Mouse (Mus musculus) midbrain, postnatal 0 days (tissue): ENCODE data around the gene Lypd6b. TPM values are rescaled to one million over a fixed set of nuclear protein-coding genes. Genes with fewer than 3 reads are reported as not detected.
A peak's percentile ranks its signal among the peaks of the same experiment; 100 is the strongest.

Source experiments
- ATAC-seq: fragments of 200-750 bp; cut with Nextera tagmentation; 2 replicates; pipeline ENCODE4 v1.8.0; 2017; ENCODE audit warnings: moderate number of reproducible peaks, mild to moderate bottlenecking, moderate TSS enrichment, moderate library complexity; ENCODE audit not compliant: low FRiP score
- DNase-seq: peaks from one replicate; pipeline ENCODE4 v3.0.0-alpha.2; 2015; ENCODE audit warnings: low spot score
- H3K27ac ChIP-seq: fragments of 300-500 bp; sonication (generic); 2 replicates; pipeline ENCODE4 v1.5.1; 2014; ENCODE audit warnings: low read depth, mild to moderate bottlenecking, low read length, mixed read lengths
- H3K27me3 ChIP-seq: fragments of 300-500 bp; sonication (generic); 2 replicates; pipeline ENCODE4 v1.6.1; 2014; ENCODE audit warnings: low read length, control low read depth, mixed read lengths; ENCODE audit not compliant: insufficient read depth
- H3K36me3 ChIP-seq: fragments of 300-500 bp; sonication (generic); 2 replicates; pipeline ENCODE4 v1.6.1; 2014; ENCODE audit warnings: low read length, control low read depth, mixed read lengths; ENCODE audit not compliant: insufficient read depth
- H3K4me1 ChIP-seq: fragments of 300-500 bp; sonication (generic); 2 replicates; pipeline ENCODE4 v1.6.1; 2014; ENCODE audit warnings: mild to moderate bottlenecking, control low read depth, antibody characterized with exemption, low read length, mixed read lengths; ENCODE audit not compliant: insufficient read depth
- H3K4me2 ChIP-seq: fragments of 300-500 bp; sonication (generic); 2 replicates; pipeline ENCODE4 v1.6.1; 2014; ENCODE audit warnings: low read depth, mild to moderate bottlenecking, low read length, mixed read lengths; ENCODE audit not compliant: poor library complexity, severe bottlenecking
- H3K4me3 ChIP-seq: fragments of 300-500 bp; sonication (generic); 2 replicates; pipeline ENCODE4 v1.5.1; 2014; ENCODE audit warnings: low read depth, mild to moderate bottlenecking, low read length, moderate library complexity
- H3K9ac ChIP-seq: fragments of 300-500 bp; sonication (generic); replicated peaks from 2 replicates; pipeline ENCODE4 v1.6.1; 2014; ENCODE audit warnings: mild to moderate bottlenecking, low read length, moderate library complexity, mixed read lengths; ENCODE audit not compliant: poor library complexity, severe bottlenecking
- H3K9me3 ChIP-seq: fragments of 300-500 bp; sonication (generic); 2 replicates; pipeline ENCODE4 v1.6.1; 2016; ENCODE audit warnings: low read length, control low read depth
- CTCF ChIP-seq: IDR thresholded peaks from 2 replicates; pipeline ENCODE4 v1.5.1; 2016; ENCODE audit warnings: antibody characterized with exemption, mild to moderate bottlenecking
- WGBS: fragments of 180-500 bp; shearing (Covaris S2); extraction: QIAGEN DNeasy Blood & Tissue Kit; methylation state at CpG from one replicate; pipeline ENCODE4 v1.1.7; 2014; 5-methylcytosine and 5-hydroxymethylcytosine counted together
- polyA plus RNA-seq: library from polyadenylated mRNA; unstranded; fragments of >200 nt; fragmentation: Nextera tagmentation; extraction: Ambion mirVana; gene quantifications from 2 replicates; pipeline ENCODE4 v1.2.1, GENCODE M21; 2015
- total RNA-seq: library from RNA; depleted of rRNA; stranded (reverse); fragments of >200 nt; gene quantifications from 2 replicates; pipeline ENCODE4 v1.2.3, GENCODE M21; 2014

Lypd6b gene
- total and polyA plus RNA-seq, 2 experiments from 2014 or later = 18.6 to 28.1 TPM

DNA sequence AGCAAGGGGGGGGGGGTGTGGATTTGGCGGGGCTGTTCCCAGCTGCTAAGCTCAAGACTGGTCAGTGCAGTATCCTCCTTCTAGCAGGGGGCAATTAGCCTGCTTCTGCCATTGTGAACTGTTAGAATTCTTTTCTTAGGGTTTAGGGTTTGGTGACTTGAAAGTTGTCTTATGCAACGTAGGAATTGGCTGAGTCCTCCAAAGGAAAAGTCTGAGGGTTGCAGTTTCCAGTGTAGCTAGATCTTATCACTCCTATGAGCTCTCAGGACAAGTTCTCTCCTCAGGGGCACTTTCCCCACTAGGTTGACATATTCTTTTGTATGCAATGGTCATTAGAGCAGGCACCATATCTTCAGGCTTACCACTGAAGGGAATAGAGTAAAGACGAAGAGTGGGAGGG is 1.2 kb downstream of the Lypd6b start:
- ATAC-seq (no peak), DNase-seq (no peak)
- no peak overlapping the region for H3K4me3 ChIP-seq
- no peak for TF ChIP-seq CTCF
- H3K36me3 ChIP-seq = no peaks in the 10 kb centered on the region
- no peak overlapping the region for H3K27ac ChIP-seq
- 23% methylated on average over 3 of the region's 3 CpGs for WGBS
- peak overlapping the region; percentile 85 for H3K4me2 ChIP-seq
- H3K9ac ChIP-seq = no peak overlapping the region
- H3K27me3 ChIP-seq = peaks cover 7% of the 10 kb centered on the region
- no peaks in the 10 kb centered on the region for H3K9me3 ChIP-seq
- H3K4me1 ChIP-seq = no peaks in the 10 kb centered on the region

DNA sequence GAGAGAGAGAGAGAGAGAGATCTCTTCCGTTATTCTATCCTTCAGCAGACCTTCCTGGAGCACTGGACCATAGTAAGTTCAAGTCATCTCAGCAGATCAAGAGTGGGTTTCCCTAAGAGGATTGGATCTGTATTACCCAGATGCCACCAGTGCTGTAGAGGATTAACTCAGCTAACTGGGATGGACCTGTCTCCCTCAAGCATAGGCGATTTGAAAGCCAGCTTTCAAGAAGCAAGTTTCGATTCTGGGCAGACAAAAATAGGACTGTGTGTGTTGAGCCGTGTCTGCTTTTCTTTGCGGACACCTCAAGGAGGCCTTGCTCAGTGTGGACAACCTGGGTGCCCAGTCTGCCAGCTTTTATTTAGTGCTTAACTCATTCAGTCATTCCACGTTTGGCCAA is 1.6 kb downstream of the Lypd6b start:
- H3K4me2 ChIP-seq = no peak overlapping the region
- WGBS = 76% methylated on average over 6 of the region's 6 CpGs
- no peak for TF ChIP-seq CTCF

DNA sequence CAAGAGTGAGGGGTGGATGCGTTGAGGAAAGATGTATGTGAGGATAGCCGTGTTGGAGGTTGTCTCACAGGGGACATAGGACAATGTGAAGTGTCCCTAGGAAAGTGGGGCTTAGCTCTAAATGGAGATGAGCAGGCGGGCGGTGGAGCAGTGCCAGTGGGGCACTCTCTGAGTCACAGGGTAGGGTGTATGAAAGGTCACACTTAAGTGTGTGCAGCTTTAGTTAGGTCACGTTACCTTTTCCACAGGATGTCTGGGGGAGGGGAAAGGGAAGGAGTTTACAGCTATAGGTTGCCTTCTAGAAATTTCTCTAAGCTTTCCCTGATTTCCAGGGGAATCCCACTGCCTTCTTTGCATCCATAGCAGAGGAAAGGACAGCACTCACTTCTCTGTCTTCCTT is 2.0 kb downstream of the Lypd6b start:
- no peak overlapping the region for H3K9ac ChIP-seq
- ATAC-seq (no peak), DNase-seq (no peak)
- no peaks in the 10 kb centered on the region for H3K9me3 ChIP-seq
- H3K27ac ChIP-seq = no peak overlapping the region
- H3K4me2 ChIP-seq = no peak overlapping the region
- H3K36me3 ChIP-seq = no peaks in the 10 kb centered on the region
- no peak overlapping the region for H3K4me3 ChIP-seq
- peaks cover 7% of the 10 kb centered on the region for H3K27me3 ChIP-seq
- no peaks in the 10 kb centered on the region for H3K4me1 ChIP-seq
- 94% methylated on average over 5 of the region's 5 CpGs for WGBS
- TF ChIP-seq CTCF = no peak

More for the DNA sequence above, 1.6 kb downstream of the Lypd6b start:
- H3K27me3 ChIP-seq = peaks cover 7% of the 10 kb centered on the region
- no peaks in the 10 kb centered on the region for H3K9me3 ChIP-seq
- no peaks in the 10 kb centered on the region for H3K4me1 ChIP-seq
- H3K36me3 ChIP-seq = no peaks in the 10 kb centered on the region
- no peak overlapping the region for H3K9ac ChIP-seq
- no peak overlapping the region for H3K4me3 ChIP-seq
- no peak for DNase-seq
- no peak overlapping the region for H3K27ac ChIP-seq
- ATAC-seq = no peak

DNA sequence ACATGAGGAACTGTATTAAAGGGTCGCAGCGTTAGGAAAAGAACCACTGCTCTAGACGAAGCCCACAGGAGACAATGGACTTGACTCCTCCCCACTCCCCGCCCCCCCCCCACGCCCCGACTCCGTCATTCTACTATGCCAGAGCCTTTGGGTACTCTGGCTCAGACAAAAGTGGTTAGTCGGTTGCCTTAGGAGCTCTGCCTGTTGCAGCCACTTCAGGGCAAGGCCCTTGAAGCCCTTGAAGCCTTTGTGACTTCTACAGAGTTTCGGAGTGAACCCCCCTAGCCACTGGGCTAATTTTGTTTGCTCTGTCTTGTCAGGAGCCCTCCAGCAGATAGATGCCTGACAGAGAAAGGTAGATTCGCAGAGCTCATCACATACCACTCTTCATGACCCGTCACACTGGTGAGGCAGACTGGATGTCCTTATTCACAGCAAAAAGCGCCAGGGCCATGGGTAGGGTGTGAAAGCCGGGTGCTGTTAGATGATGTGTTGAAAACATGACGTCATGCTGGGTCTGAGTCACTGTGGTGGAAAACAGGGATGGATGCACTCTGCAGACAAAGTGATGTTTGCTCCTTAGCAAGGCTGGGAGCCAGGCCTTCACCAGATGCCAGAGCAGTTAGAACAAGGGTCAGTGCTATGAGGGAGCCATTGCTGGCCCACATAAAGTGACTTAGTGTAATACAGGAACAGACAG is 10.1 kb downstream of the Lypd6b start:
- WGBS = 67% methylated on average over 14 of the region's 14 CpGs
- no peak for ATAC-seq
- TF ChIP-seq CTCF = no peak

DNA sequence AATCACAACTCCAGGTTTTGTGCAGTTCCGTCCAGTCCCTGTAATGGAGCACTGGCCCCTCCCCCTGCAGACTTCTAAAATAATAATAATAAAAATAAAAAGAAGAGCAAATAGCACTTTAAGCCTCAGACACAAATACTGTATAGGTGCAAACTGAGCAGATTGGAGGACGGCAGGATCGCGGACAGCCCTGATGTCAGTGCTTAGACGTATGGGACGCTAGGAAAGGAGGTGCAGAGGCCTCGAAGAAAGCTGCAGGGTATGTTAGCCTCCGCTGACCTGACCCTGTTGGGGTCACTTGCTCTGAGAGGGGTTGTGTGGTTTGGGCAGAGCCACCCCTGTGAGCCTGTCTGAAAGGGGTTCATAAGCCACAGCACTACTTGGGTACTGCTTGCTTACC is 17.0 kb downstream of the Lypd6b start:
- 84% methylated on average over 8 of the region's 8 CpGs for WGBS
- Histone ChIP-seq H3K4me1 (no peaks in the 10 kb centered on the region), H3K4me3 (no peak overlapping the region), H3K4me2 (no peak overlapping the region), H3K27ac (no peak overlapping the region), H3K27me3 (no peaks in the 10 kb centered on the region), H3K36me3 (no peaks in the 10 kb centered on the region), H3K9me3 (no peaks in the 10 kb centered on the region), H3K9ac (no peak overlapping the region)
- TF ChIP-seq CTCF = no peak
- DNase-seq (no peak), ATAC-seq (no peak)

More for the DNA sequence above, 10.1 kb downstream of the Lypd6b start:
- DNase-seq = no peak
- Histone ChIP-seq H3K36me3 (no peaks in the 10 kb centered on the region), H3K27me3 (no peaks in the 10 kb centered on the region), H3K4me2 (no peak overlapping the region), H3K4me1 (no peaks in the 10 kb centered on the region), H3K9ac (no peak overlapping the region), H3K9me3 (no peaks in the 10 kb centered on the region), H3K27ac (no peak overlapping the region), H3K4me3 (no peak overlapping the region)

DNA sequence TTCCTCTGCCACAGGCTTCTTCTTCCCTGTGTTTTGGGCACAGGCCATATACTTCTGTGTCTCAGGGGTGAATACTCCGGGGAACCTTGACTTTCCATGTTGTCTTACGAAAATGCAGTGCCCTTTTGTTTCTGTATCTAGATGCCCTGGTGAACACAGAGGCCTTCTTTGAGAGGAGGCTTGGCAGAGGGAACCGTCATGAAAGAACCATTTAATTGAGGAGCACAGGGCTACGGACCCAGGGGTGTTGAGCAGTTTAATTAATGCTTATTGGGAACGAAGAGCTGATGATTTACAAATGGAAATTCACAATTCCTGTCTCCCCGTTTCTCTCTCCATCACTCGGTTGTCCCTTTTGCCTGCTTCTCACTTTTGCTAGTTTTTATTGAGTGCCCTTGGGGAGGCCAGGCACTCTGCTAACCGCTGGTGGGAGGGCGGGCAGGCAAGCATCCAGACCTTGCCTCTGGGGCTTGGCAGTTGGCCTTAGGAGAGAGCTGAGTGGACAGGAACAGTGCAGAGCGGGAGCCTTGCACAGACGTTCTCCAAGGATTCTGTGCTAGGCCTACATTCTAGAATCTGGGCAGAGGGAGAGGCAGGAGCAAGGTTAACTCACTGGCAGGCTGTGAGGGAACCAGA is 18.4 kb downstream of the Lypd6b start:
- DNase-seq (peak; percentile 31), ATAC-seq (no peak)
- H3K4me3 ChIP-seq = no peak overlapping the region
- no peaks in the 10 kb centered on the region for H3K36me3 ChIP-seq
- no peaks in the 10 kb centered on the region for H3K27me3 ChIP-seq
- 63% methylated on average over 11 of the region's 11 CpGs for WGBS
- no peaks in the 10 kb centered on the region for H3K4me1 ChIP-seq
- H3K4me2 ChIP-seq = no peak overlapping the region
- H3K27ac ChIP-seq = no peak overlapping the region
- H3K9ac ChIP-seq = no peak overlapping the region
- H3K9me3 ChIP-seq = no peaks in the 10 kb centered on the region
- TF ChIP-seq CTCF = no peak
